8 mouse cellular contexts compared by ENCODE assay signal in genomic region chr16:29813411-29814038, GRCm38 (mm10).
A peak's percentile ranks its signal among the peaks of the same experiment; 100 is the strongest.
DNase-seq lines count a peak whose midpoint lies in the region; ATAC-seq lines count a peak whose summit lies in the region.

No protein-coding gene starts in this region.

- H3K27me3 ChIP-seq in heart, embryonic 14.5 days (ENCODE audit: control insufficient read depth, insufficient read depth, low read length), result peaks cover 39% of the 10 kb centered on the region
- H3K27me3 ChIP-seq in midbrain, embryonic 12.5 days, result peaks cover 88% of the 10 kb centered on the region
- no peaks in the 10 kb centered on the region; the same call in 1 of the 2 replicates for H3K27me3 ChIP-seq in stomach, embryonic 15.5 days (replicated peaks)

- 0 out of 2 replicates have a peak, but pooled peaks have one; percentile 28 for ATAC-seq in heart, embryonic 14.5 days (ENCODE audit: insufficient number of reproducible peaks, insufficient read depth, low FRiP score, low read depth)
- ATAC-seq in midbrain, embryonic 12.5 days (ENCODE audit: low FRiP score, low read depth), result peak; percentile 51
- ATAC-seq in stomach, embryonic 15.5 days (ENCODE audit: insufficient read depth, low FRiP score, low read depth), result peak; percentile 42

- no peaks in the 10 kb centered on the region for H3K9me3 ChIP-seq in heart, embryonic 14.5 days (ENCODE audit: control insufficient read depth, low read length)
- H3K9me3 ChIP-seq in midbrain, embryonic 12.5 days, result no peaks in the 10 kb centered on the region
- no peaks in the 10 kb centered on the region for H3K9me3 ChIP-seq in stomach, embryonic 15.5 days

- peak overlapping the region; percentile 6 to 78; a peak in 3 of 4 replicates for H3K27ac ChIP-seq in heart, embryonic 14.5 days (replicated peaks in 1 of 2; ENCODE audit: control insufficient read depth in 1 of 2, insufficient read depth in 1 of 2, low read depth in 2 of 2, low read length in 2 of 2)
- H3K27ac ChIP-seq in midbrain, embryonic 12.5 days (replicated peaks), result peak overlapping the region; percentile 77
- peak overlapping the region; percentile 88 for H3K27ac ChIP-seq in stomach, embryonic 15.5 days

- 3% methylated on average over 31 of the region's 31 CpGs for WGBS in heart, embryonic 14.5 days
- WGBS in midbrain, embryonic 12.5 days, result 5% methylated on average over 31 of the region's 31 CpGs
- 2% methylated on average over 31 of the region's 31 CpGs for WGBS in stomach, embryonic 15.5 days

- peak overlapping the region; percentile 85 for H3K9ac ChIP-seq in heart, embryonic 14.5 days (ENCODE audit: low read length)
- peak overlapping the region; percentile 84 for H3K9ac ChIP-seq in midbrain, embryonic 12.5 days (replicated peaks)
- peak overlapping the region; percentile 47 for H3K9ac ChIP-seq in stomach, embryonic 15.5 days

- H3K36me3 ChIP-seq in heart, embryonic 14.5 days (ENCODE audit: control insufficient read depth, insufficient read depth, low read length), result no peaks in the 10 kb centered on the region
- H3K36me3 ChIP-seq in midbrain, embryonic 12.5 days, result no peaks in the 10 kb centered on the region
- H3K36me3 ChIP-seq in stomach, embryonic 15.5 days, result no peaks in the 10 kb centered on the region

- peak overlapping the region; percentile 57 to 58 for H3K4me3 ChIP-seq in heart, embryonic 14.5 days (ENCODE audit: control insufficient read depth in 1 of 2, insufficient read depth in 1 of 2, low read depth in 1 of 2, low read length in 2 of 2)
- H3K4me3 ChIP-seq in midbrain, embryonic 12.5 days, result peak overlapping the region; percentile 58
- H3K4me3 ChIP-seq in stomach, embryonic 15.5 days (replicated peaks), result peak overlapping the region; percentile 47

- peaks cover 5 to 14% of the 10 kb centered on the region in 2 experiments; a peak in 3 of 4 replicates for H3K4me1 ChIP-seq in heart, embryonic 14.5 days (ENCODE audit: control insufficient read depth in 2 of 2, insufficient read depth in 2 of 2, low read length in 2 of 2)
- peaks cover 28% of the 10 kb centered on the region for H3K4me1 ChIP-seq in midbrain, embryonic 12.5 days
- peaks cover 40% of the 10 kb centered on the region for H3K4me1 ChIP-seq in stomach, embryonic 15.5 days

- peak; percentile 61 for DNase-seq in 3T3-L1 (ENCODE audit: low read depth, low spot score)
- DNase-seq in ES-CJ7 (ENCODE audit: low read depth, low spot score), result peak; percentile 55
- DNase-seq in embryo, embryonic 11 days, result peak; percentile 61
- DNase-seq in layer of hippocampus, postnatal 25 days (ENCODE audit: extremely low spot score in 1 of 2, low spot score in 1 of 2), result peak; percentile 42 to 59
- no peak for DNase-seq in testis, postnatal 10 days (ENCODE audit: low spot score)

- peak overlapping the region; percentile 93 for H3K4me2 ChIP-seq in heart, embryonic 14.5 days (ENCODE audit: low read length)
- peak overlapping the region; percentile 94 for H3K4me2 ChIP-seq in midbrain, embryonic 12.5 days (replicated peaks)
- peak overlapping the region; percentile 92 for H3K4me2 ChIP-seq in stomach, embryonic 15.5 days
